Mouse (Mus musculus): ENCODE measurements around the gene 1700018B08Rik.

Gene 1700018B08Rik

GRCm38 (mm10) chr8:121513429-121513828 is 30.7 kb downstream of the 1700018B08Rik start:
- DNase-seq (ENCODE audit: inconsistent ontology term): peak; percentile 70

- no peak for DNase-seq (ENCODE audit: inconsistent ontology term)
These were observed 32.4 kb downstream of the 1700018B08Rik start for GRCm38 (mm10) chr8:121511751-121512150.

- no peak for DNase-seq (ENCODE audit: inconsistent ontology term)
These were observed 46.5 kb downstream of the 1700018B08Rik start for GRCm38 (mm10) chr8:121497621-121498020.

GRCm38 (mm10) chr8:121491633-121492032 is 52.5 kb downstream of the 1700018B08Rik start:
- DNase-seq (ENCODE audit: inconsistent ontology term): no peak

GRCm38 (mm10) chr8:121484072-121484782 is 59.9 kb downstream of the 1700018B08Rik start:
- DNase-seq (ENCODE audit: inconsistent ontology term): no peak

Data from Muller cell, postnatal 12 days (primary cell).